Mouse (Mus musculus) embryonic stem cell, embryonic (primary cell): ENCODE measurements around the gene Ranbp1.

Source experiments
- CTCF ChIA-PET, 4 experiments: fragments of 300-600 bp in 2 of 4; fragments of 350-600 bp in 2 of 4; sonication (Branson Sonifier 250); formaldehyde crosslinking; loops; one replicate each; lab custom pipeline; 2022; ENCODE audit warnings: inconsistent platforms in 2 of 4; lab: Charles Lee
- POLR2A ChIA-PET, 4 experiments: fragments of 300-600 bp in 2 of 4; fragments of 350-600 bp in 2 of 4; sonication (Branson Sonifier 250); formaldehyde crosslinking; loops; one replicate each; lab custom pipeline; 2022; ENCODE audit warnings: antibody characterized with exemption in 4 of 4, inconsistent platforms in 1 of 4; lab: Charles Lee

Gene Ranbp1

GRCm38 (mm10) chr16:18227187-18227586, 21.3 kb downstream of the Ranbp1 start:
- ChIA-PET POLR2A (interaction anchor here in 2 of 4 experiments (0.9 to 5.1 kb wide), 3 partner anchors 9 to 21 kb away, joined by 3 to 87 read pairs (median 5); partner anchors contain the start of genes Ranbp1 (in 2 of the 2) and Trmt2a (in 2 of the 2)), CTCF (interaction anchor here in 1 of 4 experiments (7.8 kb wide), 1 partner anchor 16 kb away, joined by 42 read pairs; no protein-coding TSS in a partner anchor)

- CTCF ChIA-PET = interaction anchor here in 3 of 4 experiments (0.5 to 7.8 kb wide), 6 partner anchors 11 to 293 kb away, joined by 3 to 42 read pairs (median 4); partner anchors contain the start of gene Dgcr6 (in 1 of the 3)
Observed at GRCm38 (mm10) chr16:18222188-18222587, 26.3 kb downstream of the Ranbp1 start.

DNA sequence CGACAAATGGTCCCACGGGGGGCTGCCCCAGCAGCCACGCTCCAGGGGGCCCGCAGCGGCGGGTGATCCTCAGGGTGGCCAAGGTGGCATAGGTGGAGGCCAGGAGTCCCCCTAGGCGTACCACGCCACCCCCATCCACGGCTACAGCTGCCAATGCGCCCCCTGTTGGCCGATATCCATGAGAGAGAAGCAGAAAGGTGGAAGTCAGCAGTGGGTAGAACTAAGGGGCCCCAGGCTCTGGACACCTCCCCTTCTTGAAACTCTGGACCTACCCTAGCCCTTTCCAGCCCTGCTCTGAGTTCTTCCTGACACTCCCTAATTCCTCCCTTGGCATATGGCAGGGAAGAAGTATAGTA, 27.0 kb downstream of the Ranbp1 start:
- POLR2A ChIA-PET = interaction anchor here in 2 of 4 experiments (0.6 to 11.0 kb wide), 4 partner anchors 15 to 206 kb away, joined by 3 to 63 read pairs (median 5); partner anchors contain the start of genes Ranbp1 (in 1 of the 2), Trmt2a (in 1 of the 2) and Zdhhc8 (in 1 of the 2)
- CTCF ChIA-PET = interaction anchor here in 2 of 4 experiments (0.8 to 7.8 kb wide), 6 partner anchors 10 to 292 kb away, joined by 3 to 42 read pairs (median 3); partner anchors contain the start of gene Dgcr6 (in 2 of the 2)

More at GRCm38 (mm10) chr16:18222188-18222587, 26.3 kb downstream of the Ranbp1 start:
- POLR2A ChIA-PET = interaction anchor here in 2 of 4 experiments (1.3 to 11.0 kb wide), 3 partner anchors 13 to 26 kb away, joined by 5 to 63 read pairs (median 6); partner anchors contain the start of genes Ranbp1 (in 1 of the 2), Trmt2a (in 1 of the 2) and Zdhhc8 (in 1 of the 2)

GRCm38 (mm10) chr16:18220856-18221542, 27.5 kb downstream of the Ranbp1 start:
- POLR2A ChIA-PET = interaction anchor here in 2 of 4 experiments (0.6 to 11.0 kb wide), 4 partner anchors 15 to 205 kb away, joined by 3 to 63 read pairs (median 5); partner anchors contain the start of genes Ranbp1 (in 1 of the 2), Trmt2a (in 1 of the 2) and Zdhhc8 (in 1 of the 2)
- CTCF ChIA-PET = interaction anchor here in 2 of 4 experiments (0.8 to 7.8 kb wide), 5 partner anchors 9 to 168 kb away, joined by 3 to 42 read pairs (median 5); partner anchors contain the start of gene Dgcr6 (in 1 of the 2)

GRCm38 (mm10) chr16:18220001-18220400, 28.5 kb downstream of the Ranbp1 start:
- ChIA-PET POLR2A (interaction anchor here in 2 of 4 experiments (0.6 to 11.0 kb wide), 4 partner anchors 16 to 154 kb away, joined by 3 to 63 read pairs (median 3); partner anchors contain the start of genes Ranbp1 (in 1 of the 2), Trmt2a (in 1 of the 2) and Zdhhc8 (in 1 of the 2)), CTCF (interaction anchor here in 2 of 4 experiments (1.0 to 7.8 kb wide), 2 partner anchors 8 to 9 kb away, joined by 5 to 42 read pairs; no protein-coding TSS in a partner anchor)

DNA sequence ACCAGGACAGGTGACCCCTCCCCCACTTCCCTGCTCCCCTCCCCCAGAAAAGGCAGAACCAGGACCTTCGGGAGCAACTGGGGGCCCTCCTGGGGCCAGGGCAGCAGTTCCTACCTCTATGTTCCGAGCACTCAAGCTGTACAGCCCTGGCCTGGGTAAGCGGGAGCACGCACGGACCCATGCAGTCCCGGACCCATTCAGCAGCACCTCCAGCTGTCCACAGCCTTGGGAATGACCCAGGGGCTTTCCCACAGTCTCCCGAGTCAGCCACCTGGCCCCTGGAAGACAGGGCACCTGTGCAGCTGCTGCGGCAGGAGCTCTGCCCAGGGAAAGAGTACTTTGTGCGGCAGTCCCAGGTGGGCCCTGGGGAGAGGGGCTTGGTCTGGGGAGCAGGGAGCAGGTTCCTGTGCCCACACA, 29.9 kb downstream of the Ranbp1 start:
- POLR2A ChIA-PET = interaction anchor here in 3 of 4 experiments (0.6 to 11.0 kb wide), 13 partner anchors 11 to 201 kb away, joined by 3 to 63 read pairs (median 5); partner anchors contain the start of genes Zdhhc8 (in 2 of the 3) and Trmt2a (in 1 of the 3)
- CTCF ChIA-PET = interaction anchor here in 3 of 4 experiments (0.9 to 1.0 kb wide), 4 partner anchors 8 to 370 kb away, joined by 3 read pairs; no protein-coding TSS in a partner anchor

- ChIA-PET CTCF (interaction anchor here in 1 of 4 experiments (1.1 kb wide), 1 partner anchor 369 kb away, joined by 3 read pairs; no protein-coding TSS in a partner anchor), POLR2A (interaction anchor here in 2 of 4 experiments (0.7 to 11.0 kb wide), 10 partner anchors 13 to 326 kb away, joined by 3 to 63 read pairs (median 4); partner anchors contain the start of genes Zdhhc8 (in 2 of the 2) and Gm20518 (in 1 of the 2))
Observed at GRCm38 (mm10) chr16:18217579-18217978, 31.0 kb downstream of the Ranbp1 start, which contains the start of gene Ccdc188. Gene Ccdc188, plus strand, starts transcription at chr16:18217879.

- POLR2A ChIA-PET = interaction anchor here in 2 of 4 experiments (0.6 to 1.4 kb wide), 4 partner anchors 96 to 190 kb away, joined by 3 to 4 read pairs (median 3); partner anchors contain the start of gene Prodh (in 1 of the 2)
Observed at GRCm38 (mm10) chr16:18214858-18215257, 33.7 kb downstream of the Ranbp1 start.

GRCm38 (mm10) chr16:18213689-18214088, 34.8 kb downstream of the Ranbp1 start:
- POLR2A ChIA-PET = interaction anchor here in 1 of 4 experiments (2.0 kb wide), 1 partner anchor 125 kb away, joined by 6 read pairs; no protein-coding TSS in a partner anchor
- CTCF ChIA-PET = interaction anchor here in 3 of 4 experiments (0.9 to 4.4 kb wide), 4 partner anchors 10 to 105 kb away, joined by 3 to 107 read pairs (median 4); no protein-coding TSS in a partner anchor

More at GRCm38 (mm10) chr16:18214858-18215257, 33.7 kb downstream of the Ranbp1 start:
- CTCF ChIA-PET = interaction anchor here in 3 of 4 experiments (0.6 to 2.1 kb wide), 4 partner anchors 12 to 386 kb away, joined by 3 to 5 read pairs (median 4); no protein-coding TSS in a partner anchor

DNA sequence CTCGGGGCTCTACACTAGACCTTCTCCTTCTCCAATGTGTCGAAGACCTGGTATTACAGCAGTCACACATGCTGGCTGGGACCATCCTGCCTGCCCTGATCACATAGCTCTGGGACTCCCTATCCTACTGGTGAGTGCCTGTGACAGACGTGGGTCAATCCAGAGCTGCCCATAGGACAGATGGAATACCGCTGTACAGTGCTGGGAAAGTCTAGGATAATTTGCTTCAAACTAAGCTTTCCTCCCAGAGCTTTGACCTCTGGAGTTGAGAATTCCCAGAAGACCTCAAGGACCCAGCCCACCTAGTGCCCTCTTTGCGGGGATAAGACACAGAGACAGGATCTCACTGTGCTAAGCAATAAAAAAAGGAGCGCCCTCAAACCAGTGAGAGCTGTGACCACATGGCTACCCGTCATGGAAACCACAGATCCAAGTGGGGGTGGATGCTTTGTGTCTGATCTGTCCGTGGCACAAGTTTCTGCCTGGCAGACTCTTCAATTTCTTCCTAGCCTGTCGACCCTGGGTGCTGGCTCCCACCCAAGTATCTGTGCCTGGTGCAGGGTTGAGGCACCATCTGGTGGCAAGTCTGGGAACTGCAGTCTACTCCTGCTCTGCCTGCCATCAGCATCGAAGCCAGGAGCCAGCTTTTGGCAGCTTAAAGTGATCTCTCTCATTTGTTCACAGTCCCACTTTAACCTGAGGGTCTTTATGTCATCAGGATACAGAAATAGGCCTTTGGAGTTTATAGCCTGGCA, 36.9 kb downstream of the Ranbp1 start:
- ChIA-PET CTCF (interaction anchor here (0.5 to 4.4 kb wide), 99 partner anchors 9 to 1225 kb away, joined by 3 to 107 read pairs (median 5); partner anchors contain the start of genes Dgcr6 (in 4 of the 4), Gm20518 (in 1 of the 4), Prodh (in 1 of the 4) and Ranbp1 (in 1 of the 4)), POLR2A (interaction anchor here in 3 of 4 experiments (0.5 to 2.2 kb wide), 23 partner anchors 11 to 572 kb away, joined by 3 to 12 read pairs (median 5); partner anchors contain the start of genes Dgcr6 (in 1 of the 3), Prodh (in 1 of the 3), Ranbp1 (in 1 of the 3) and Slc25a1 (in 1 of the 3))

DNA sequence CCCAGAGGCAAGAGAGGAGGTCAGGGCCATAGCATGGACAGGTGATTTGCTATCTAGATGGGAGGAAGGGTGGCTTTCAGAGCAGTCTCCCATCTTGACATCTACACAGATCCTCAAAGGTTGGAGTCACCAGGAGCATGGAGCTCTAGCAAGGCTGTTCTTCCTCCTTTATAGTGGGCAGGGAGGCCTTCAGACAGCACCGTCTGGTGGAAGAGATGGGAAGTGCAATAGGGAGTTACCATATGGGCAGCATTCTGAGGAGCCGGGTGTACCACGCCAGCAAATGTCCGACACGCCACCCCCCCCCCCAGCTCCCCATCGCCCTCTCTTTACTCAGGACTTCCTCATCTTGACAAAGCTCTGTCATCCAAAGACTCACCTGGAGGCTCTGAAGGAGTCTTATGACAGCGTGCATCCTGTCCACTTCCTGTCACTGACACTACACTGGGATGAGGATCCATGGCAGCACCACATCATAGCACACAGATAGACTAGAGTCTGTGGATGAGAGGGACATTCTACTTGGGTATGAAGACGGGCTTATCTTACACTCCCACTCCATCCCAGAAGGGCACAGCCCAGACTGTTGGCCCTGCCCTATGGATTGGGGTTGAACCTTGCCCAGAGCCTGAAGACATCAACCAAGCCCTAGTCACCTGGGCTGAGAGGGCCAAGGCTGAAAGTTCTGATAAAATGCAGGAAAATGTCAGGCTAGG, 37.7 kb downstream of the Ranbp1 start:
- CTCF ChIA-PET = interaction anchor here (0.5 to 4.4 kb wide), 129 partner anchors 8 to 1224 kb away, joined by 3 to 107 read pairs (median 4); partner anchors contain the start of genes Dgcr6 (in 3 of the 4), Gm20518 (in 1 of the 4), Klhl22 (in 1 of the 4) and Prodh (in 1 of the 4)

GRCm38 (mm10) chr16:18203430-18204091, 45.0 kb downstream of the Ranbp1 start:
- POLR2A ChIA-PET = interaction anchor here in 2 of 4 experiments (0.7 to 1.5 kb wide), 4 partner anchors 9 to 1327 kb away, joined by 3 to 5 read pairs (median 4); no protein-coding TSS in a partner anchor

More for the DNA sequence above, 37.7 kb downstream of the Ranbp1 start:
- POLR2A ChIA-PET = interaction anchor here (0.5 to 2.2 kb wide), 22 partner anchors 13 to 573 kb away, joined by 3 to 12 read pairs (median 5); partner anchors contain the start of genes Dgcr6 (in 1 of the 4), Prodh (in 1 of the 4), Ranbp1 (in 1 of the 4) and Slc25a1 (in 1 of the 4)

GRCm38 (mm10) chr16:18202061-18202460, 46.5 kb downstream of the Ranbp1 start:
- ChIA-PET CTCF (interaction anchor here in 3 of 4 experiments (0.7 to 12.7 kb wide), 12 partner anchors 8 to 94 kb away, joined by 3 to 78 read pairs (median 4); no protein-coding TSS in a partner anchor), POLR2A (interaction anchor here in 3 of 4 experiments (1.1 to 1.7 kb wide), 3 partner anchors 13 to 113 kb away, joined by 3 to 4 read pairs (median 3); partner anchors contain the start of genes Ranbp1 (in 1 of the 3) and Trmt2a (in 1 of the 3))

More at GRCm38 (mm10) chr16:18203430-18204091, 45.0 kb downstream of the Ranbp1 start:
- CTCF ChIA-PET = interaction anchor here (0.5 to 12.7 kb wide), 14 partner anchors 8 to 373 kb away, joined by 3 to 78 read pairs (median 4); no protein-coding TSS in a partner anchor

DNA sequence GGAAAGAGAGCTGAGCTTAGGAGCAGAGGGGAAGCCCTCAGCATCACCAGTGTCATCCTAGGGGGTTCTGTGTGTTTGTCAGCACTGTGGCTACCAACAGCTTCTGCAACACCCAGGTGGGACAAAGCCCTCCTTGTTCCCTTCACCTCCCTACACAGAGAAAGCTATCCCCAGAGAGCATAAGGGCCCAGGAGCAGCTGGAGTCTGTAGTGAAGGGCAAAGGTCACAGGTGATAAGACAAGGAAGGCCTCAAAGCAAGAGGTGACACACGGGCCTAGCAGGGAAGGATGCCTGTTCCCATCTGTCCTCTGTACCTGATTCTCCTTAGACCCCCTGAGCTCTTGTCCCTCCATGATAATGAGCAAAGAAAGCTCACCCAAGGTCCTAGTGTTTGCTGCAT, 46.9 kb downstream of the Ranbp1 start:
- ChIA-PET POLR2A (interaction anchor here in 3 of 4 experiments (1.0 to 1.7 kb wide), 5 partner anchors 10 to 112 kb away, joined by 3 to 4 read pairs (median 3); partner anchors contain the start of genes Ranbp1 (in 1 of the 3) and Trmt2a (in 1 of the 3)), CTCF (interaction anchor here (0.5 to 12.7 kb wide), 11 partner anchors 9 to 475 kb away, joined by 3 to 78 read pairs (median 4); partner anchors contain the start of gene Dgcr6 (in 1 of the 4))
